Mouse (Mus musculus): ENCODE results near the gene Cep128. TPM values are rescaled to one million over a fixed set of nuclear protein-coding genes. Genes with fewer than 3 reads are reported as not detected.

Gene Cep128
- polyA plus RNA-seq, 1 experiment, result 216 TPM

DNA sequence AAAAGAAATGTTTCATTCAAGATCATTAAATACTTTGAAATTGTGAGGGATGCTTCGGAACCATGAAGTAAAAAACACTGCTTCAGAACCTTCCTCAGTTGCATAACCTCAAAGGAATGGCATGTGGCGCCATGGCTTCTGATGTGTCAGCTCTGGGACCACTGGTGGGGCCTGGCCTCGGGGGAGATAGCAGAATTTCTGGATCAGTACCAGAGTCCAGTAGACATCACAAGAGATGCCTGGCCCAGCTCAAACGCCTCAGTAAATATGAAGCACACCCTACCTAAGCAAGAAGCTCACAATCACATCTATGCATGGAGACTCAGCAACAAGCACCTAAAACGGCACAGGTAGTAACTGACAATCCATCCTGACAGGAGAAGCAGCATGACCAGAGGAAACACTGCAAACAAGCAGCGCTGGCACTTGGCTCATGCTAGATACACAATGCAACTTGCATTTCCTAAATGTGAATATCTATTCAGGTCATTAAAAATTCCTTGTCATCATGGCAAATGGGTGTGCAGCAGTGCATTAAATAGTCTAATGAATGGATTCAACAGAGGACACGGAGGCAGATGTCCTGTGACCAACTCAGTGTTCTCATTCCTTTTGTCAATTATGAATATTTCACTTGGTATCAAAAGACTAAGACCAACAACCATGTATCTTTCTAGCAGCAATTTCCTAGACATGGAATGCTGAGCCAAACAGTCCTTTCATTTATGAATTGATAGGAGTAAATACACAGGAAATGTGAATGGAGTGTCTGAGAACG lies 249.3 kb downstream of the Cep128 start:
- no peak overlapping the region for H3K4me3 ChIP-seq (ENCODE audit: control insufficient read depth, low read depth, low read length)
- no peaks in the 10 kb centered on the region for H3K4me1 ChIP-seq (ENCODE audit: control insufficient read depth, insufficient read depth, low read length)
- H3K36me3 ChIP-seq (ENCODE audit: control insufficient read depth, insufficient read depth, low read length), result no peaks in the 10 kb centered on the region
- no peaks in the 10 kb centered on the region for H3K27me3 ChIP-seq (ENCODE audit: control insufficient read depth, insufficient read depth, low read length)
- no peak overlapping the region for H3K27ac ChIP-seq (ENCODE audit: control insufficient read depth, insufficient read depth, low read depth, low read length)
- TF ChIP-seq POLR2A (IDR thresholded peaks at IDR 0.05; ENCODE audit: control insufficient read depth, low read depth, low read length), result no peak
- TF ChIP-seq CTCF (IDR thresholded peaks at IDR 0.05; ENCODE audit: control insufficient read depth, insufficient read depth, insufficient replicate concordance, low read depth, low read length), result no peak

DNA sequence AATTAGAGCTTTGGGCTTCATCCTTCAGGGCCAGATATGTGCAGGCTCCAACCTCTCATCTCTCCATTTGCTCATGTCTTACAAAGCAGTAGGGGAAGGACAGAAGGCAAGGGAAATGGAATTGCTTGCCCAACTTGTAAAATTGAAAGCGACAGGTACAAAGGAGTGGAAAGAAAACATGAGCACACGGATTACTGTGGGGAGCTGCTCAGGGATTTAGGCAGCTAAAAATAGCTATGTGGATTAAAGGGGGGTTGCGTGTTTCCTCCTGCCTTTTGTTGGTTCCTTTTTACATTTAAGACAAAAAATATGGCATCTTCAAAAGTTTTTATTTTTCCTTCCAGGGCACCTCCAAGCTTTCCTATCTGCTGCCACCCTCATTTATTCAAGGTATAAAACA lies 269.2 kb downstream of the Cep128 start:
- Histone ChIP-seq H3K4me3 (ENCODE audit: control insufficient read depth, low read depth, low read length) (no peak overlapping the region), H3K36me3 (ENCODE audit: control insufficient read depth, insufficient read depth, low read length) (no peaks in the 10 kb centered on the region)
- no peak for TF ChIP-seq POLR2A (IDR thresholded peaks at IDR 0.05; ENCODE audit: control insufficient read depth, low read depth, low read length)
- no peak for TF ChIP-seq CTCF (IDR thresholded peaks at IDR 0.05; ENCODE audit: control insufficient read depth, insufficient read depth, insufficient replicate concordance, low read depth, low read length)

DNA sequence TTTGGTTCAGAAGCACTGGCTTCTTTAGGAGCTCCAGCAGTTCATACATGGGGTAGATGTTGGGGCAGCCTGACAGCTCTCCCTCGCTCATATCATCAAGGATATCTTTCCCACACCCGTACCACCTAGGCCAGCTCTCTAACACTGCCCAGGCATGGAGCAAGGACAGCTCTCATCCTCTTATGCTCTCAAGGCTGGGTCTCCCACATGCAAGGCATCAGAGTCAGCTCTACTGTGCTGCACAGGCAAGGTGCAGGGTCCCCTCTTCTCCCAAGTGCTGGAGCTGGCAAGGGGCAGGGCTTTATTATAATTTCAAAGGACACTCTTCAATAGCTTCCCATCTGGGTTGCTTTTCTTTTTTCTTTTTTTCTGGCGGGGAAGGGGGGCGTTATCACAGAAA lies 280.9 kb downstream of the Cep128 start:
- Histone ChIP-seq H3K27ac (ENCODE audit: control insufficient read depth, insufficient read depth, low read depth, low read length) (no peak overlapping the region), H3K36me3 (ENCODE audit: control insufficient read depth, insufficient read depth, low read length) (no peaks in the 10 kb centered on the region), H3K4me3 (ENCODE audit: control insufficient read depth, low read depth, low read length) (no peak overlapping the region), H3K4me1 (ENCODE audit: control insufficient read depth, insufficient read depth, low read length) (no peaks in the 10 kb centered on the region), H3K27me3 (ENCODE audit: control insufficient read depth, insufficient read depth, low read length) (no peaks in the 10 kb centered on the region)
- no peak for TF ChIP-seq POLR2A (IDR thresholded peaks at IDR 0.05; ENCODE audit: control insufficient read depth, low read depth, low read length)
- TF ChIP-seq CTCF (IDR thresholded peaks at IDR 0.05; ENCODE audit: control insufficient read depth, insufficient read depth, insufficient replicate concordance, low read depth, low read length), result no peak

More for the DNA sequence above, 269.2 kb downstream of the Cep128 start:
- Histone ChIP-seq H3K27ac (ENCODE audit: control insufficient read depth, insufficient read depth, low read depth, low read length) (no peak overlapping the region), H3K4me1 (ENCODE audit: control insufficient read depth, insufficient read depth, low read length) (no peaks in the 10 kb centered on the region), H3K27me3 (ENCODE audit: control insufficient read depth, insufficient read depth, low read length) (no peaks in the 10 kb centered on the region)

DNA sequence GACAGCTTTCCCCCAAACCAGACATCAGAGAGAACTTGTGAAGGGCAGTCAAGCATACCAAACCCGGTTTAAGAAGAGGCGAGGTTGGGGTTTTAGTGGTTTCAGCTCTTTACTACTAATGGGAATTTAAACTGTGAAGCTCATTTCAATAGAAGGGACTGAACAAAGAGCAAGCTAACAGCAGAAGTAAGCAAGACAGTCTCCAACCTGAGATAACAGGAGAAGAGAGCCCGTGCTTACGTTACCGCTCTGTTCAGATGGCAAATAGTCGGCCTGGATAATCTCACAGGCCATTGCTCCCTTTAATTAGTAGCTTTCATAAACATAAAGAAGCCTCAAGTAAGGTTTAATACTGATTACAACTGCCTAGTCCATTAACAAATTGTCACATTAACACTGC lies 286.3 kb downstream of the Cep128 start:
- Histone ChIP-seq H3K4me3 (ENCODE audit: control insufficient read depth, low read depth, low read length) (no peak overlapping the region), H3K27ac (ENCODE audit: control insufficient read depth, insufficient read depth, low read depth, low read length) (no peak overlapping the region), H3K27me3 (ENCODE audit: control insufficient read depth, insufficient read depth, low read length) (no peaks in the 10 kb centered on the region), H3K36me3 (ENCODE audit: control insufficient read depth, insufficient read depth, low read length) (no peaks in the 10 kb centered on the region), H3K4me1 (ENCODE audit: control insufficient read depth, insufficient read depth, low read length) (no peaks in the 10 kb centered on the region)
- TF ChIP-seq POLR2A (IDR thresholded peaks at IDR 0.05; ENCODE audit: control insufficient read depth, low read depth, low read length), result no peak
- TF ChIP-seq CTCF (IDR thresholded peaks at IDR 0.05; ENCODE audit: control insufficient read depth, insufficient read depth, insufficient replicate concordance, low read depth, low read length), result no peak

DNA sequence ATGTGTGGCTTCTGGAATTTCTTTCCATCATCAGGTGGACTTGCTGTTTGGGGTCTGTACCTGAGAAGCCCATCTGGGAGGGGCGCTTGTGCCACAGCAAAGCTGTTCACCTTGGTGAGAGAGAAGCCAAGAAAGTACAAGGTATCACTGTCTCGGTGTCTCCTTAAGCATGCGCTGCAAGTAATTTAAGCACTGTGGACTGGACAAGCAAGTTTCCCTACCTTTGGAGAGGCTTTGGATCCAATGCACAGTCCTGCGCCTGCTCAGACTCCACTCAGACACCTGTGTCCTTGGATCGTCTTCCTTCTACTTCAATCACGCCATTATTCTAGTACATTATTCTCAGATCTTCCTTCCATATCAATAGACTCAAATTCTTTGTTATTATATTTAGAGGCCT lies 288.0 kb downstream of the Cep128 start:
- Histone ChIP-seq H3K4me1 (ENCODE audit: control insufficient read depth, insufficient read depth, low read length) (no peaks in the 10 kb centered on the region), H3K36me3 (ENCODE audit: control insufficient read depth, insufficient read depth, low read length) (no peaks in the 10 kb centered on the region), H3K27me3 (ENCODE audit: control insufficient read depth, insufficient read depth, low read length) (no peaks in the 10 kb centered on the region), H3K4me3 (ENCODE audit: control insufficient read depth, low read depth, low read length) (no peak overlapping the region), H3K27ac (ENCODE audit: control insufficient read depth, insufficient read depth, low read depth, low read length) (no peak overlapping the region)
- TF ChIP-seq POLR2A (IDR thresholded peaks at IDR 0.05; ENCODE audit: control insufficient read depth, low read depth, low read length) (no peak), CTCF (IDR thresholded peaks at IDR 0.05; ENCODE audit: control insufficient read depth, insufficient read depth, insufficient replicate concordance, low read depth, low read length) (no peak)

GRCm38 (mm10) chr12:91088271-91088670 lies 295.9 kb downstream of the Cep128 start:
- Histone ChIP-seq H3K27me3 (ENCODE audit: control insufficient read depth, insufficient read depth, low read length) (no peaks in the 10 kb centered on the region), H3K27ac (ENCODE audit: control insufficient read depth, insufficient read depth, low read depth, low read length) (no peak overlapping the region), H3K36me3 (ENCODE audit: control insufficient read depth, insufficient read depth, low read length) (no peaks in the 10 kb centered on the region), H3K4me1 (ENCODE audit: control insufficient read depth, insufficient read depth, low read length) (no peaks in the 10 kb centered on the region), H3K4me3 (ENCODE audit: control insufficient read depth, low read depth, low read length) (no peak overlapping the region)
- no peak for TF ChIP-seq POLR2A (IDR thresholded peaks at IDR 0.05; ENCODE audit: control insufficient read depth, low read depth, low read length)
- no peak for TF ChIP-seq CTCF (IDR thresholded peaks at IDR 0.05; ENCODE audit: control insufficient read depth, insufficient read depth, insufficient replicate concordance, low read depth, low read length)

GRCm38 (mm10) chr12:91085967-91086366 lies 298.2 kb downstream of the Cep128 start:
- H3K4me1 ChIP-seq (ENCODE audit: control insufficient read depth, insufficient read depth, low read length), result no peaks in the 10 kb centered on the region
- no peak for TF ChIP-seq CTCF (IDR thresholded peaks at IDR 0.05; ENCODE audit: control insufficient read depth, insufficient read depth, insufficient replicate concordance, low read depth, low read length)
- TF ChIP-seq POLR2A (IDR thresholded peaks at IDR 0.05; ENCODE audit: control insufficient read depth, low read depth, low read length), result no peak
- H3K27me3 ChIP-seq (ENCODE audit: control insufficient read depth, insufficient read depth, low read length), result no peaks in the 10 kb centered on the region
- no peaks in the 10 kb centered on the region for H3K36me3 ChIP-seq (ENCODE audit: control insufficient read depth, insufficient read depth, low read length)
- H3K4me3 ChIP-seq (ENCODE audit: control insufficient read depth, low read depth, low read length), result no peak overlapping the region
- no peak overlapping the region for H3K27ac ChIP-seq (ENCODE audit: control insufficient read depth, insufficient read depth, low read depth, low read length)
